Mouse (Mus musculus): ENCODE data around the gene Strada.
"Not testable (repeated sequence)": the region's sequence is repeated elsewhere in the genome, so short reads cannot be mapped to it uniquely, and the experiment has no call there.

Strada gene

DNA sequence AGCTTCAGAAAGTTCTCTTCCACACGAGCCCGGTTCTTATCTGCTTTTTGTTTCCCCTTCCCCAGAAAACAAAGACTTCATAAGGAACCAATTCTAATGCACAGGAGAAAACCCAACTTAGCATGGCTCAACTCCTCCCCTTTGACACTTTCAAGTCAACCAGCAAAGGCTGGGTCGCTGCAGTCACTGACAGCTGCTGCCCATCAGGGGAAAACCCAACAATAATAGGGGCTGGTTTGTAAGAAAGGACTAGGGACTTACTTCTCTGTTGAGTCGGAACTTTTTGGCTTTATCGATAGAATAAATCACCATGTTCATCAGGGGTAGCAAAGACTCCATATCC, at the start of gene Strada:
Strada (minus strand) TSS at position 46 of the 343 bp plus-strand sequence.
- DNase-seq (ENCODE audit: extremely low spot score) = no peak

DNA sequence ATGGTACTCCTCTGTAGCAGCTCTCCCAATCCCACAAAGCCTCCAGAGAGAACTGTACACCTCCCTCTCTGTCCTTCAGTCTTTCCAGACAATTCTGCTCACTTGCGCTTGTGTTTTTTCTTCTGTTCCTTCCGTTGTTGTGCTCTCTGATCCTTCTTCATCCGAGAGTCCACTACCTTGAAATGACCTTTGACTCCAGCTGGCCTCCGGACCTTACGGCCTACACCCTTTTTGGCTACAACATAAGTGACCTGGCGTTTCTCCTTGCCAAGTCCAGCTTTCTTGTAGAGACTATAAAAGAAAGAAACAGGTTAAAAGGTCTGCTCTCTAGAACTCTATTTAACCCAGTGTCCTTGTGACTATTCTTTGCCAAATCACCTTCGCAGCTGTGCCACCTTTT, 47.4 kb upstream of the Strada start:
- DNase-seq (ENCODE audit: extremely low spot score) = no peak

DNA sequence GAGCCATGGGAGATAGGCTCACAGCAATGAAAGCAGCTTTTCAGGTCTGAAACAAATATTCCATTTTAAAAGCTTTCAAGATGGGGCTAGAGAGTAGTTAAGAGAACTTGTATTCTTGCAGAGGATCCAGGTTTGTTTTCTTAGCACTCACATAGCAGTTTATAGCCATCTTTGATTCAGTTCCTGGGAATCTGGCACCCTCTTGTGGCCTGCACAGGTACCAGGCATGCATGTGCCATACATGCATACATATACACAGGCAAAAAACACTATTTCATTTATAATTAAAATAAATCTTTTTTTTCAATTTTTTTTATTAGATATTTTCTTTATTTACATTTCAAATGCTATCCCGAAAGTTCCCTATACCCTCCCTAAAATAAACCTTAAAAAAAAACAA, 44.9 kb upstream of the Strada start:
- no peak for DNase-seq (ENCODE audit: extremely low spot score)

DNA sequence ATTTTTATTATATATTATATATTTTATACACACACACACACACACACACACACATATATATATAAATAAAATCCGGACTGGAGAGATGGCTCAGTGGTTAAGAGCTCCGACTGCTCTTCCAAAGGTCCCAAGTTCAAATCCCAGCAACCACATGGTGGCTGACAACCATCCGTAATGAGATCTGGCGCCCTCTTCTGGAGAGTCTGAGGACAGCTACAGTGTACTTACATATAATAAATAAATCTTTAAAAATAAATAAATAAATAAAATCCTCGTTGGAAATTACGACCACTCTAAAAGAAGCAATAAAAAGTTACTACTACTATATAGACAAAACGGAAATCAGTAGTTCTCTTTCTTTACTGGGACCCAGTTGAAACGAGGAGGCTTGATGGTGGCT, 32.0 kb upstream of the Strada start:
- not testable (repeated sequence) for DNase-seq (ENCODE audit: extremely low spot score)

DNA sequence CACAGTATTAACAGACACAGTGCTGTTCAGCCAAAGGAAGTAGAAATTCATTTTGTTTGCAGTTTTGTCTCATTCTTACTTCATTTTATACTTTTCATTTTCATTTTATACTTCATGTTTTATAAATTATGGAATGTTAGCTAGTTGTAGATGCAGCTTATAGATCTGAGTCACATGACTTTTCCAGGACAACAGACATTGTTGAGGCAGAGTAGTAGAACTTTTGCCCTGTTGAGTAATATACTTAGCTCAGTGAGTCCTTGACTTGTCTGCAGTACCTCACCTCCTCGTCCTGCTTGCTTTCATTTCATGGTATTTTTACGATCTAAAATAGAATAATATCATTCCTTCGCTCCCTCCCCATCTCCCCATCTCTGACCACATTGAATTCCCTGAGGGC, 18.6 kb upstream of the Strada start:
- DNase-seq (ENCODE audit: extremely low spot score) = no peak

DNA sequence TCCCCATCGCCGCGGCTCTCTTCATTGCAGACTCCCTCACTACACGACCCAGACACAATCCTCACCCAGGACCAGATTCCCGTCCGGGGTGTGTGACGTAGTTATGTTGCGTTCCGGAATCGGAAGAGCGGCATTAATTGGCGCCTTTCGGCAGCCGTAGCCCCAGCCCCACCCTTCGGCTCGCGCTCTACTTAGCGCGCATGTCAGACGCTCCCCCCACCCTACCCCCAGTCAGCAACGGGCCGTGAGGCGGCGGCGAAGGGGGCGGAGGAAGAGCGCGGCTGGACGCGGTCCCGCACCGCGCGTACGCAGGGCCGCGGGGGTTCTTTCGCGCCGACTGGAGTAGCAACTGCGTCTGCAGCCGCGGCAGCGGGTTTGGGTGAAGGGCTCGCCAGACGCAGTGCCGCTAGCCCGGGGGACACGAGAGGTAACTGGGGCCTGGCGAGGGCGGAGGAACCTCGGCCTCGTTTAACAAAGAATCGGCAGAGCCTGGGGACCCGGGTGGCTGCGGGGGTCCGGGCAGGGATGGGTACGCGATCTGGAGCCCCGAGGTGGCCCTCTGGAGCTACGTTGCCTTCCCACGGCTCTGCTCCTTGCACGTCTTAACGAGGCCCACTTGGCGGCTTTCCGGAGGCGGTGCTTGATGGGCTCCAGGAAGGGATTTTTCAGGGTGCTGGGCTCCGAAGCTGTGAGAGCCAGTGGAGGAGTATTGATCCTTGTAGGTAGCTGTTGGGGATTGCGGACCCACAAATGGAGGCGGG, 14.9 kb upstream of the Strada start, which contains the start of gene Ddx42:
Ddx42 (plus strand) TSS at position 197 of the 761 bp plus-strand sequence.
- DNase-seq (ENCODE audit: extremely low spot score) = peak; percentile 90

DNA sequence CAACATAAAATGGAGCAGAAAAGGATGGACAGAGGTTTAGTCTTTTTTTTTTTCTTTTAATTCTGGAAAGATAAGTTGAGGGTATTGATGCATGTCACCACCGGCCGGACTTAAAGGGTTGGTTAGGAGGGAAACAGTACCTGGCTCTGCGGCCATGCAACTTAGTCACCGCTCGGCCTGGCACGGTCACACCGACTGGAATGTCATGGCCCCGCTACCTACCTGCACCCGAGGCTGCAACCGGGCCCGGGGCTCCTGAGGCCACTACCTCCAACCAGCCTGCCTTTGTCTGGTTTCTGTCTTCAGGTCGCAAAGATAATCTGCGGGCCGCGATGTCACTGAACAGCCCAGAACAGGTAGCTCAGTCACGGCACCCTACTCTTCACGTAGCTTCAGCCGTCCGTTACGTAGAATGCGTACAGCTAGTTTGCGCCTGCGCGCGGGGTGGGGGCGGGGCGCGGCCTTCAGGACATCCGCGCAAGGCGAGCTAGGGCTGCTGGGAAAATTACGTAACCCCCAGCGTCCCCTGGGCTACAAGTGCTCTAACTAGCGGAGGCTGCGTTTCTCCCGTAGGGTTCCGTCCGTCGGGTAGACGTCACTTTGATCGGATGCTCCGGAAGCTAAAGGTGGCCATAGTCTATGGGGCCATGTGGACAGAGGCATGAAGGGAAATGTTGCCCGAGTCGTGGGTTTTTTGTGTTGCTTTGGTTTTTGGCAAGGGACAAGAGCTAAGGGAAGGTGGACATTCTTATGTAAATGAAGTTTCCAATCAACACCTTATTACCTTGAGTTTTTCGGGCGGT, 14.2 kb upstream of the Strada start, which contains the start of gene Ccdc47:
Ccdc47 (minus strand) TSS at position 418 of the 803 bp plus-strand sequence.
- peak; percentile 93 for DNase-seq (ENCODE audit: extremely low spot score)

DNA sequence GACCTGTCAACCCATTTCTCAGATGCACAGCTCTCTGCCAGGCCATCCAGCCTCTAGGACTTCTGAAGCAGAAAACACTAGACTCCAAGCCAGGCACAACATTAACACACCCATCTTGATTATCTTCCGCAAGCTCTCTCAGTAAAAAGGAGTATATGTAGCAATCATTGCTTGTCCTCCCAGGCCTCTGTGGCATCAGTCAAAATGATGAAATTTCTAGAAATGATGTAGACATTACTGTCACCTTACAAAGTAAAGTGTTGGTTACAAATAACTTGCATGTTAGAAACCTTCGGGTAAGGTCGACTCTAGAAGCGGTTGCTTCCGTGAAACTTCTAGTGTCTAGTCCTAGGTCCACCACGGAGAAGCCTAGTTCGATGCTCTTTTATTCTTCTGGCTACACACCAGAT, 13.5 kb upstream of the Strada start:
- no peak for DNase-seq (ENCODE audit: extremely low spot score)

DNA sequence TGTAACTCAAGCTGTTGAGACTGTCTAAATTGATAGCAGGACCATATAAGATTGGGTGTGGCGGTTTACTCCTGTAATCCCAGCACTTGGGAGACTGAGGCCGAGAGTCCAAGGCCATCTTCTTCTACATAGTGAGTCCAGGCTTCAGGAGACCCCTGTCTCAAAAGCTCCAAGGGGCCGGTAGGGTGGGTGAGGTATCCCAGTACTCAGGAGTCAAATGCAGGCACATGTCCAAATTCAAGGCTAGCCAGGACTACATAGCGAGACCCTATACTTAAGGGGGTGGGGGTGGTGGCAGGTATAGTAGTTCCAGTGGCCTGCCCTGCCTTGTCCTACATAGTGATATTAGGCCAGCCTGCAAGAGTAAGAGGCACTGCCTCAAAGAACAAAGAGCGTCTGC, 12.9 kb upstream of the Strada start:
- no peak for DNase-seq (ENCODE audit: extremely low spot score)

DNA sequence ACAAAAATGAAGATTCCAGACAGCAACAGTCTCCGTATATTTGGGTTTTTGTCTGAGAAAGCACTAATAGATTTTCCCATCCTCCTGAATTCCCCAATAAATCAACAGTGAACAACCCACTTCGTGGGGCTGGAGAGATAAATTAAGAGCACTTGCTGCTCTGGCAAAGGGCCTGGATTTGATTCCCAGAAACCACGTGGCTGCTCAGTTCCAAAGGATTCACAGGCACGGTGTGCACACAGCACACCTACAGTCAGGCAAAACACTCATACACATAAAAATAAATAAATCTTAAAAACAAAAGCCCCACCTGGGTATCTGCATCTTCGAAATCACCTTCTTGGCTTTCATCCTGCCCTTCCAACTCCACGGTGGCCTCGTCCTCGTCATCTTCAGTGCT, 10.8 kb upstream of the Strada start:
- DNase-seq (ENCODE audit: extremely low spot score) = no peak

DNA sequence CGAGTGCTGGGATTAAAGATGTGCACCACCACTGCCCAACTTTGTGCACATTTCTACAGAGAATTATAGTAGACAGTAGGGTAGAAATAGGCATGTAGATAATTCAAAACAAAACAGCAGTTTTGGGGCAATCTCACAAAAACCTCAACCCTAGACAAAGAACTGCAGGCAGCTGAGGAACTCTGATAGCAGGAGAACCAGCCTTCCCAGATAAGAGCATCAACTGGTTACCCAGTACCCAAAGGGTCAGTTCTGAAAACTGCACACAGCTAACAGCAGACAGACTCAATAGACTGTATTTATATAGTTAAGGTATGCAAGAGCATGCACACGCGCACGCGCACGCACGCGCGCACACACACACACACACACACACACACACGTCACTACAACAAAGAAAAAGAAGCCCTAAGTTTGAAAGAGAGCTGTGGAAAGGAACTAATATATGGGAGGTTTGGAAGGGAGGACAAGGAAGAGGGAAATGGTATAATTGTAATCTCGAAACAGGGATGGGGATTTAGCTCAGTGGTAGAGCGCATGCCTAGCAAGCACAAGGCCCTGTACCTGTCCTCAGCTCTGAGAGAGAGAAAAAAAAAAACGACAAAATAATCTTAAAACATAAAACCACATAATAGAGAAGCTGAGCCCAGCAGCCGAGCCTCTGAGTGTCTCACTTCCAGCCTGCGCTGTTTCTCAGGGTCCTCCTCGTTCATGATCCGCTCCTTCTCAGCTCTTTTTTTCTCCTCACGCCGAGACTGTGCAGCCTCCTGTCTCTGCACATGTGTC, 438 bp downstream of the Strada start:
- DNase-seq (ENCODE audit: extremely low spot score) = no peak

DNA sequence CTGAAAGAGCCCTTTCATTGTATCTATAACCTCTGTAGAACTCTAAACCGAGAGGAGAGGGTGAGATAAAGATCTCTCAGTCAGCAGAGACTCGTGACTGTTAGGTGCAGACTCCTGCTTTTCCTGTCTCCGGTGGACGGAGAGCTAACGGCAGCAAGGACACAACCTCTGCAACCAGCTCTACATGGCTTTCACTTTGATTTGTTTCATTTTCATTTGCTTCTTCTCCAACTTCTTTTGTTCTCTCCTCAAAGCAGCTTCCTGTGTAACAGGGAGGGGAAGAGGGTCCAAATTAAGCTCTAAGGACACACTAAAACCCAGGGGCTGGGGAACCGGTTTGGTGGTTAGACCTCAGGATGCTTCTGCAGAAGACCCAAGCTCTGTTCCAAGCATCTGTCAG, 1.2 kb downstream of the Strada start:
- no peak for DNase-seq (ENCODE audit: extremely low spot score)

DNA sequence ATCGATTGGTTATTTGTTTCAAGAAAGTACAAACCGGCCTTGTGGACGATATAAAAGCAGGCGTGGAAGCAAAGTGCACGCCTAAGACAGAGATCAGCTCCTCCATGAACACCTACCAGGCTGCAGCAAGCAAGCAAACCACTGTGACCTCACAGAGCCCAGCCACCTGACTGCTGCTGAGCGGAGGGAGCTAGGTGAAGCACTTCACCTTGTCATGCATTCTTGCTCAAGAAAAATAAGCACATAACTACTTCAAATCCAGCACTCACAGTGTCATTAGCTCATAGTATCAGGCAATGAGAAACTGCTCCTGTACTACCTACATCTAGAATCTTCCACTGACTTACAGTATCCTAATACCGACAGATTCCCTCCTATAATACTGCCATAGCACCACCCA, 2.0 kb downstream of the Strada start:
- not testable (repeated sequence) for DNase-seq (ENCODE audit: extremely low spot score)

DNA sequence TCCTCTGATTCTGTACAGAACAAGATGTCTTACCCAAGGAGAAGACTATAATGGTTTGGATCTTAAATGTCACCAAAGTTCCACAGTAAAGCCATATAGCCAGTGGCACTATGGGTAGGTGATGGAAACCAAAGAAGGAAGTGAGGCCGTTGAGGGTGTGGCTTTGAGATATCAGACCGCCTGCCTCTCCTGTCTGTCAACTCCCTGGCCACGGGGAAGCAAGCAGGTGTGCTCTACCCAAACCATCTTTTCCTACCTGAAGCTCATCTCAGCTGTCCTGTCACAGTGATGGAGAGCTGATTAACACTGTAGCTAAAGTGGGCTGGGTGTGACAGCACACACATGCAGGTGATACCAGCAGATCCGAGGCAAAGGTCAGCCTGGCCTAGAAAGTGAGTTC, 3.7 kb downstream of the Strada start:
- DNase-seq (ENCODE audit: extremely low spot score) = no peak

DNA sequence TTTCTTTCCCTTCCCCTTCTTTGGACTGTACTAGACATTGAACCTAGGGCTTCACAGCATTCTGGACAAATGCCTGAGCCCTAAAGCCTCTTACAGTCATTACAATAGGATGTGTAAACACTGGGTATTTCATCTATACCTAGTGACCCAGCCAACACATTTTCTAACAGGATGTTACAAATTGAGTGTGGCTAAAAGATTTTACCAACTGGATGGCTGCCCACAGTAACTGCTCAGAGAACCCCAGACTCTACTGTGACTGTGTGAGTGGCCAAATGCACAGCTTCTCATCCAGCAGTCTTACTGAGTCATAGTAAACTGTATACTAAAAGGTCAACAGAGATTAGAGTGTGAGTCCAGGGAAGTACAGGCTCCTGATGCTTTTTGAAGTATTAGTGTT, 6.6 kb downstream of the Strada start:
- no peak for DNase-seq (ENCODE audit: extremely low spot score)

DNA sequence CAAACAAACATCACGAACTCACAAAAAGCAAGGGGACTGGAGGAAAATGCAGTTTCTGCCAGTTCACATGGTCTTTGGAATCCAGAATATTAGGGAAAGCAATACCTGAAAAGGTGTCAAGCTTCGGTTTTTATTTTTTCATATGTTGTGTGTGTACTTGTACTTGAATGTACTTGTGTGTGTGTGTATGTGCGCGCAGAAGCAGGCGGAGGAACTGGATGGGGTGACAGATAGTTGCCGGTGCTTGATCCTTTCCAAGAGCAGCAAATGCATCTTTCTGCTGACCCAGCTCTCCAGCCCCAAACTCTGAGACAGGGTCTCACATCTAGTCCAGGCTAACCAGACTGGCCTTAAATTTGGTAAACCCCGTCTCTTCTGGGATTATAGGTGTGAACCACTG, 7.1 kb downstream of the Strada start:
- no peak for DNase-seq (ENCODE audit: extremely low spot score)

DNA sequence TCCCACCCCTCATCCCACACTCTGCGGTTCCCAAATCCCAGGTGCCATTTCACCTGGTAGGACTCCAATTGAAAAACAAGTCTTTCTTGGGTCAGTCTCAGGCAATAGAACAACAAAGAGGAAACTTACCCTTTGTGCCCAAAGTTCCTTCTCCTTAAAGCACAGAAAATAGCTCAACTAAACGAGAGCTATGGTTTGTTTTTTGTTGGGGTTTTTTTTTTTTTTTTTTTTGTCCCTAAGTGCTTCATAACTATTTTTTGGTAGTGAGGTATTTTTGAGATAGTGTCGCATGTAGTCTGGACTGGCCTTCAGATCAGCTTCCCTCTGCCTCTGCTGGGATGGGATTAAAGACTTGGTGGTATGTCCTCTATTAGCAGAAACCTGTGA, 7.8 kb downstream of the Strada start:
- DNase-seq (ENCODE audit: extremely low spot score) = no peak

DNA sequence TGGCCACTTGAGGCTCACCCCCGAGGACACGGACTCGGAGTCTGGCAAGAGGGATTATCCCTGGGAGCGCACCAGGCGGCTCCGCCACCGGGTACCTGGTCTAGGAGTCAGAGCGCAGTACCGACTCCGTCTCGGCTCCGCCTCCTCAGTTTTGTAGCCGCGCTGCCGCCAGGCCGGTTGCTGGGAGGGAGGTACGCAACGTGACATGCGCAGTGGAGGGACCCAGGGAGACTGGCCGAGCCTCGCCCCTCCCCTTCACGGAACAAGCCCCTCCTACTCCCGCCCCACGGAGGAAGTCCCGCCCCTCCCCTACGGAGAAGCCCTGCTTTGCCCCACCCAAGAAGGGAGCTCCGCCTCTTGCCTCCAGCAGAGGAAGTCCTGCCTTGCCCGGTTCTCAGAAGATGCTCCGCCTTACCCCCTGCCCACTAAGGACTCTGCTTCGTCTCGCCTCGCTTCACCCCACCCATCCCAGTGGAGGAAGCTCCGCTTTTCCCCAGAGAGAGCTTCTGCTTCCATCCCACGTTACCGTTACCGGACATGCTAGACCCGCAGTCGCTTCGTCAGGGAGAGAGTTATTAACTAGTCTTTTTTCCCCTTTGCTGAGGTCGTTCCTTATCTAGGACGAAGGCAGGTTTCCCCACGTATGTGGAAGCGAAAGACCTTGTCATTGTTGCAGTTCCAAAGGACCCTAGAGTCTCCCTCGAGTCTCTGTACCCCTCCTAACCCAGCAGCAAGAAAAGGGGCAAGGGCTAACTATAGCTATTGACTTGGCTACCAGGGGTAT, 8.4 kb downstream of the Strada start:
- peak; percentile 100 for DNase-seq (ENCODE audit: extremely low spot score)

DNA sequence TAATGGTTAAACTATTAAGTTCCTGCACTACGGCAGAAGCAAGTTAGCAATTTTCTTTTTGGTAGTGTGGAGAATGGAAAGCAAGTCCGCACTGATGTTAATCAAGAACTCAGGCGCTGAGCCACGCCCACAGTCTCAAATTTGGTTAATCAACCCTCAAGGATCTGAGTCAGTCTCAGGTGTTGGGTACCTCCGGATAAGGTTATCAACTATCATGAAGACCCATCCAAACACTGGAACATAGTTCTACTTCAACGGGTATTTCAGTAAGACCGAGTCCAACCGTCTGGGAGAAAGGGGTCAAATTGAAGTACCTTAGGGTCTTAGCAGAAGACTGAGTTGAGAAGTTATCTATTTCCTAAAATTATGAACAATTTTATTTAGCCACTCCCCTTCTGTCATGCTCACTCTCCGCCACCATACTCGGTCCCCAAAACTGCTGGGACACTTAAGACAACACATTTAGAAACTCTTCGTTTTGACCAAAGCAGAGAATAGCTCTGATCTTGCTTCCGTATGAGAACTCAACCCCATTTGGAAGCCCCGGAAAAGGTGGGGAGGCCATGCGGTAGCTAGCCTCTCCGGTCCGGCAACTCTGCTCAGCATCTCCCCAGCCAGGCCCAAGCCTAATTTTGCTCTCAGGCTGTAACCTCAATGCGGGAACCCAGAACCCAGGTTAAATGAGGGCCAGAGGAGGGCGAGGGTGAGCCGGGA, 9.2 kb downstream of the Strada start:
- no peak for DNase-seq (ENCODE audit: extremely low spot score)

DNA sequence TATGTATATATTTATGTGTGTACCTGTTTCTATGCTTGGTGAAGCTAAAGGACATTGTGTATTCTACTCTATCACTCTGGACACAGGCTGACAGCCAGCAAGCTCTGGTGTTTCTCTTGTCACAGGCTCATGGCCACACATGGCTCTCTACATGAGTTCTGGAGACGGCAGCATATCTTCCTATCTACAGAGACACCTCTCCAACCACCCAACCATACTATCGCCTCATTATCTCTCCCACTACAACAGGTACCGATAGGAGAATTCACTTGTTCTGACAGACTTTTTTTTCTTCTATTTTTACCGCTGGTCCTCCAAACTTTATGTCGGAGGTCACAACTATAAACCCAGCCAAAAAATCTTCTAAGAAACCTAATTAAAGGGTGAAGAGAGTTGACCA, 9.7 kb downstream of the Strada start:
- no peak for DNase-seq (ENCODE audit: extremely low spot score)

DNA sequence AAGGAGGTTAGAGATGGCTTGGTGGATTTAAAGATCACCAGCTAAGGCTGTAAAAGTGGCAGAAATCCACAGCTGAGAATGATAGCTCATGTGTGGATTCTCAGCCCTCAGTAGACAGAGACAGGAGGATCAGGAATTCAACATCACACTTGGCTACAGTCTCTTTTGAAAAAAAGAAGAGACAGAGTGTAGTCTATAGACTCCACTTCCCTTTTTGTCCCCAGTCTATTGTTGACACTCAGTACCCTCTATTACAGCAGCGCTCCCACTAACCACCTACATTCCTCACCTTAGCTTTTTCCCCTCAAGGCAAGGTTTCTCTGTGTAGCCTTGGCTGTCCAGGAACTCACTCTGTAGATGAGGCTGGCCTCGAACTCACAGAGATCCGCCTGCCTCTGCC, 10.3 kb downstream of the Strada start:
- DNase-seq (ENCODE audit: extremely low spot score) = no peak

Data from embryo, embryonic 9.5 days (tissue).